Mouse (Mus musculus) right cerebral cortex, postnatal 14 days (tissue): ENCODE measurements at regions not wholly inside any gene's neighbourhood (a gene's known extent, or its start where the extent isn't known, plus 50 kb on each side); places are given as distances from the start of the nearest gene placed in this dataset.
A peak's percentile ranks its signal among the peaks of the same experiment; 100 is the strongest.

ENCODE experiments used
- DNase-seq: peaks from one replicate; pipeline ENCODE4 v3.0.0; 2022

GRCm38 (mm10) chr4:56036334-56036733, 504.1 kb upstream of the Klf4 start:
- no peak for DNase-seq

- no peak for DNase-seq
These were observed 503.3 kb upstream of the Klf4 start for GRCm38 (mm10) chr4:56035543-56035942.

GRCm38 (mm10) chr4:56028441-56028840, 496.2 kb upstream of the Klf4 start:
- DNase-seq, result no peak

- no peak for DNase-seq
These were observed 495.0 kb upstream of the Klf4 start for GRCm38 (mm10) chr4:56027258-56027657.

GRCm38 (mm10) chr4:56024478-56024877, 492.2 kb upstream of the Klf4 start:
- DNase-seq, result no peak

GRCm38 (mm10) chr4:56018212-56018611, 485.9 kb upstream of the Klf4 start:
- DNase-seq, result no peak

- DNase-seq, result no peak
These were observed 483.2 kb upstream of the Klf4 start for GRCm38 (mm10) chr4:56015481-56015880.

GRCm38 (mm10) chr4:56008287-56008686, 476.0 kb upstream of the Klf4 start:
- DNase-seq, result no peak

- no peak for DNase-seq
These were observed 472.0 kb upstream of the Klf4 start for GRCm38 (mm10) chr4:56004227-56004626.

GRCm38 (mm10) chr4:56001312-56001731, 469.1 kb upstream of the Klf4 start:
- peak; percentile 32 for DNase-seq

- DNase-seq, result no peak
These were observed 451.8 kb upstream of the Klf4 start for GRCm38 (mm10) chr4:55984026-55984425.

GRCm38 (mm10) chr4:55978539-55978938, 446.3 kb upstream of the Klf4 start:
- no peak for DNase-seq

- DNase-seq, result no peak
These were observed 444.0 kb upstream of the Klf4 start for GRCm38 (mm10) chr4:55976265-55976664.

GRCm38 (mm10) chr4:55973706-55974105, 441.4 kb upstream of the Klf4 start:
- no peak for DNase-seq

- peak; percentile 6 for DNase-seq
These were observed 440.1 kb upstream of the Klf4 start for GRCm38 (mm10) chr4:55972235-55972819.

GRCm38 (mm10) chr4:55960063-55960462, 427.8 kb upstream of the Klf4 start:
- no peak for DNase-seq

GRCm38 (mm10) chr4:55953701-55954100, 421.4 kb upstream of the Klf4 start:
- DNase-seq, result no peak

GRCm38 (mm10) chr4:55952220-55952619, 420.0 kb upstream of the Klf4 start:
- no peak for DNase-seq

- no peak for DNase-seq
These were observed 409.2 kb upstream of the Klf4 start for GRCm38 (mm10) chr4:55941423-55941822.

GRCm38 (mm10) chr4:55938383-55938782, 406.1 kb upstream of the Klf4 start:
- DNase-seq, result no peak

- DNase-seq, result no peak
These were observed 405.6 kb upstream of the Klf4 start for GRCm38 (mm10) chr4:55937833-55938232.

- DNase-seq, result peak; percentile 22
These were observed 397.0 kb upstream of the Klf4 start for GRCm38 (mm10) chr4:55929141-55929782.

- peak; percentile 23 for DNase-seq
These were observed 396.4 kb upstream of the Klf4 start for GRCm38 (mm10) chr4:55928670-55929069.

- no peak for DNase-seq
These were observed 395.9 kb upstream of the Klf4 start for GRCm38 (mm10) chr4:55928196-55928595.

- DNase-seq, result no peak
These were observed 395.1 kb upstream of the Klf4 start for GRCm38 (mm10) chr4:55927391-55927790.
